Mouse (Mus musculus) spleen, adult 2 months (tissue): ENCODE measurements at regions not wholly inside any gene's neighbourhood (a gene's known extent, or its start where the extent isn't known, plus 50 kb on each side); places are given as distances from the start of the nearest gene placed in this dataset.

Experiments
- CTCF ChIP-seq: fragments of 200-500 bp; IDR thresholded peaks from 2 replicates; pipeline ENCODE4 v1.5.1; 2011; ENCODE audit warnings: mild to moderate bottlenecking, inconsistent platforms; ENCODE audit not compliant: insufficient read depth, insufficient read length, insufficient replicate concordance; ENCODE audit errors: extremely low read depth
- POLR2A ChIP-seq: fragments of 200-500 bp; IDR thresholded peaks from 2 replicates; pipeline ENCODE4 v1.6.1; 2011; ENCODE audit warnings: low read depth, low read length, inconsistent platforms

- TF ChIP-seq POLR2A (no peak), CTCF (no peak)
Measured at GRCm38 (mm10) chr15:36848238-36848637, 159.3 kb downstream of the Zfp706 start.
